Mouse (Mus musculus): Measurements from ENCODE around the gene Polr1d. TPM values are rescaled to one million over a fixed set of nuclear protein-coding genes. Genes with fewer than 3 reads are reported as not detected.

Gene Polr1d
- polyA plus RNA-seq, 1 experiment from 2014 or later: 161 TPM

DNA sequence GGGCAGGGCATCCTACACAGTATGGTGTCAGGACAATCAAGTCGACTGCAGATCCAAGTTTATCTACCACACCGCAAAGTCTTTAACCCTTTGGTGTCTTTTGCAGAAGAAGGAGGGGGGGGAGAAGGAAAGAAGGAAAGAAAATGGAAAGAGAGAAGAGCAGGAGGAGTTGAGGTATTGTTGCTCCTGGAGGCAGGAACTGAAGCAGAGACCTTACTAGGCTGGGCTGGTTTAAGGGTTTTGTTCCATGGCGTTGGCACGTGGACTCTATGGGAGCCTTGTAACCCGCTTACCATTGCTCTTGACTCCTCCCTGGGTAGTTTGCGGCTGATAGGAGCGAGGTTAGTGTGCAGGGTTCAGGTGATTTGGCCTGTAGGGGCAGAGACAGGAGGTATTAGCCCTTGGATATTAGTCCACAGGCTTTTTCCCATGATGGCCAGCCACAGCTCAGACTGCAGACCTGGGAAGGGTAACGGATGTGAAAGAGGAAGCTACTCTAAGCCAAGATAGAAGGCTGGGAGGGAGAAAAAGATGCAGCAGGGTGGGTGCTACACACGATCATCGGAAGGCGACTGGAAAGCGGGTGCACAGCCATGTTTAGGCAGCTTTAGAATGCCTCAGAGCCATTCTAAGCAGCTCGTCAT, 48.8 kb downstream of the Polr1d start:
- no peak overlapping the region for H3K9ac ChIP-seq (ENCODE audit: low read depth, low read length)
- H3K4me1 ChIP-seq (replicated peaks; ENCODE audit: insufficient read depth, low read length): no peaks in the 10 kb centered on the region
- H3K4me2 ChIP-seq (ENCODE audit: low read length): no peak overlapping the region
- no peak for DNase-seq (ENCODE audit: low spot score)
- TF ChIP-seq CTCF (IDR thresholded peaks at IDR 0.05; ENCODE audit: low read depth): no peak
- 89% methylated on average over 13 of the region's 13 CpGs for WGBS
- ATAC-seq (replicated peaks; ENCODE audit: low FRiP score, low read depth): no peak
- no peaks in the 10 kb centered on the region for H3K9me3 ChIP-seq (replicated peaks; ENCODE audit: low read length)
- H3K4me3 ChIP-seq (replicated peaks; ENCODE audit: low read depth, low read length): no peak overlapping the region
- no peak overlapping the region for H3K27ac ChIP-seq
- no peaks in the 10 kb centered on the region for H3K36me3 ChIP-seq (ENCODE audit: insufficient read depth, low read length)
- no peaks in the 10 kb centered on the region; the same call in 1 of the 2 replicates for H3K27me3 ChIP-seq (ENCODE audit: insufficient read depth, low read length)

DNA sequence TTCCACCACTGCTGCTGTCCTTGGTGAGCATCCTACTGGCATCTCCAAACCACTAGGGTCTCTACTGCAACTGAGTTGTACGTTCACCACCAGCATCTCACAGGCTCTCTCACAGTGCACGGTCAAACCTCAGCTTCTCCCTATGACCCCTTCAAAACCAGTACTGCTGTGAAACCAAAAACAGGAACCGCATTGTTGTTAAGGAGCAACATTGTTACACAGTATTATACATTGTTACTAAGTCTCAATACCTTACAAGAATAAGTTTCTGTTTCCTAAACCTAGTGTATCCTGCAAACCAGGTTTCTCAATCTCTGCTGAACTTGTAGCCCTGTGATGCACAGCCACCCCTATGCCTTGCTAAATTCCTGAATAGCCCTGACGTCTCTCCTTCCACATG, 51.0 kb downstream of the Polr1d start:
- H3K9ac ChIP-seq (ENCODE audit: low read depth, low read length): no peak overlapping the region
- no peak overlapping the region for H3K27ac ChIP-seq
- no peaks in the 10 kb centered on the region for H3K9me3 ChIP-seq (replicated peaks; ENCODE audit: low read length)
- H3K4me2 ChIP-seq (ENCODE audit: low read length): no peak overlapping the region
- DNase-seq (ENCODE audit: low spot score) (no peak), ATAC-seq (replicated peaks; ENCODE audit: low FRiP score, low read depth) (no peak)
- TF ChIP-seq CTCF (IDR thresholded peaks at IDR 0.05; ENCODE audit: low read depth): no peak
- WGBS: 78% methylated on average over 4 of the region's 4 CpGs
- H3K36me3 ChIP-seq (ENCODE audit: insufficient read depth, low read length): no peaks in the 10 kb centered on the region
- no peaks in the 10 kb centered on the region; the same call in 1 of the 2 replicates for H3K27me3 ChIP-seq (ENCODE audit: insufficient read depth, low read length)
- H3K4me3 ChIP-seq (replicated peaks; ENCODE audit: low read depth, low read length): no peak overlapping the region
- no peaks in the 10 kb centered on the region for H3K4me1 ChIP-seq (replicated peaks; ENCODE audit: insufficient read depth, low read length)

DNA sequence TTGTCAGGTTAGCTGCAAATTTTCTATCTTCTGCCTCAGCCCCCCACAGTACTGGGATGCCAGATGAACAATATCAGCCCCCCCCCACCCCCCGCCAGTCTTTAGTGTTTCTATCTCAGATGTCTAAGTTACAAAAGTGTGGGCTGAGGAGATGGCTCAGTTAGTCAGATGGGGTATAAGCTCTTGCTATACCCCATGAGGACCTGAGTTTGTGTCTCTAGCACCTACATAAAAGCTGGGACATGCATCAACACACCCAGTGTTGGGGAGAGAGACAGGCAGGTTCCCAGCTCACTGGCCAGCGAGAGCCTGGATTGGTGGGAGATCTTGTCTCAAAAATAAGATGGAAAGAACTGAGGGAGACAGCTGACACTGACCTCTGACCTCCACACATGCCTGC, 52.6 kb downstream of the Polr1d start:
- Histone ChIP-seq H3K27ac (no peak overlapping the region), H3K4me2 (ENCODE audit: low read length) (no peak overlapping the region), H3K27me3 (ENCODE audit: insufficient read depth, low read length) (no peaks in the 10 kb centered on the region), H3K9me3 (replicated peaks; ENCODE audit: low read length) (no peaks in the 10 kb centered on the region), H3K4me3 (replicated peaks; ENCODE audit: low read depth, low read length) (no peak overlapping the region), H3K36me3 (ENCODE audit: insufficient read depth, low read length) (no peaks in the 10 kb centered on the region), H3K4me1 (replicated peaks; ENCODE audit: insufficient read depth, low read length) (peaks cover 7% of the 10 kb centered on the region; the same call in 1 of the 2 replicates), H3K9ac (ENCODE audit: low read depth, low read length) (no peak overlapping the region)
- ATAC-seq (replicated peaks; ENCODE audit: low FRiP score, low read depth) (no peak), DNase-seq (ENCODE audit: low spot score) (no peak)
- no peak for TF ChIP-seq CTCF (IDR thresholded peaks at IDR 0.05; ENCODE audit: low read depth)
- 69% methylated on average over 2 of the region's 2 CpGs for WGBS

DNA sequence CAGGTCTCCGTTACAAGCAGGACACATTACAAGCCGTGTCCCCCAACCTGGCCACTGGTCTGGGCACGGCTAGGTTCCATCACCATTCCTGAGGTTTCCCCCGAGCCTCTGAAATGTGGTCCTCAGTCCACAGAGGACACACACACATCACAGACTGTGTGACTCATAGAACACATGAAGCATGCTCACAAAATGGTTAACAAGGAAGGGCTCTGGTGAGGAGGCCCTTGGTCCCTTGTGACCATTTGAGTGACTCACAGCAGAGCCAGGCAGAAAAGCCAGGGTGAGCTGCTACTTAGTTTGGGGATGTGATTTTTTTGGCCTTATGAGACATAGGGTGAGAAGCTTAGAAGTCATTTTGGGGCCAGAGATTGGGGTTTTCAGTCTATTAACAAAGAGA, 55.1 kb downstream of the Polr1d start:
- Histone ChIP-seq H3K9ac (ENCODE audit: low read depth, low read length) (no peak overlapping the region), H3K9me3 (replicated peaks; ENCODE audit: low read length) (no peaks in the 10 kb centered on the region), H3K4me3 (replicated peaks; ENCODE audit: low read depth, low read length) (no peak overlapping the region), H3K4me2 (ENCODE audit: low read length) (no peak overlapping the region), H3K4me1 (replicated peaks; ENCODE audit: insufficient read depth, low read length) (peaks cover 7% of the 10 kb centered on the region; the same call in 1 of the 2 replicates), H3K27me3 (ENCODE audit: insufficient read depth, low read length) (no peaks in the 10 kb centered on the region), H3K27ac (no peak overlapping the region), H3K36me3 (ENCODE audit: insufficient read depth, low read length) (no peaks in the 10 kb centered on the region)
- DNase-seq (ENCODE audit: low spot score) (no peak), ATAC-seq (replicated peaks; ENCODE audit: low FRiP score, low read depth) (no peak)
- no peak for TF ChIP-seq CTCF (IDR thresholded peaks at IDR 0.05; ENCODE audit: low read depth)
- WGBS: 76% methylated on average over 4 of the region's 4 CpGs

DNA sequence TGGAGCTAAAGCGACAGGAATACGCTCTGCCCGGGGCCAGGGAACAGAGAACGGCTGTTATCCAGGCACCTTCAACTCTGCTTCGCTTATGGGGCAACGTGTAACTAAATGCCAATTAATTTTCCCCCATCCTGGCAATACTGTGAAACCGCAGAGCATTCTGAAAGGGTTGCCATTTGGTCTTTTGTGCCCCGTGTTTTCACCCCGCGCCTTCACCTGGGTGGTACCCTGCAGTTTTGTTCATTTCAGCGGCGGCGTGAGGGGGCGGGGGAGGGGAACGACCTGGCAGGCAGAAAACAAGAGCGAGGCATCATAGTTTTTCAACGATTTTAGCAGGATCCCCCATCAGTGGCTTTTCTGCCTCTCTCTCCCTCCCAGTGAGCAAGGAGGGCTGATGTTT, 56.8 kb downstream of the Polr1d start:
- no peaks in the 10 kb centered on the region for H3K27me3 ChIP-seq (ENCODE audit: insufficient read depth, low read length)
- ATAC-seq (replicated peaks; ENCODE audit: low FRiP score, low read depth) (no peak), DNase-seq (ENCODE audit: low spot score) (no peak)
- H3K4me1 ChIP-seq (replicated peaks; ENCODE audit: insufficient read depth, low read length): peaks cover 7% of the 10 kb centered on the region; the same call in 1 of the 2 replicates
- 8% methylated on average over 17 of the region's 17 CpGs for WGBS
- H3K9me3 ChIP-seq (replicated peaks; ENCODE audit: low read length): no peaks in the 10 kb centered on the region
- H3K9ac ChIP-seq (ENCODE audit: low read depth, low read length): no peak overlapping the region
- H3K4me2 ChIP-seq (ENCODE audit: low read length): peak overlapping the region; percentile 44
- H3K27ac ChIP-seq: no peak overlapping the region
- H3K4me3 ChIP-seq (replicated peaks; ENCODE audit: low read depth, low read length): no peak overlapping the region
- TF ChIP-seq CTCF (IDR thresholded peaks at IDR 0.05; ENCODE audit: low read depth): no peak
- H3K36me3 ChIP-seq (ENCODE audit: insufficient read depth, low read length): no peaks in the 10 kb centered on the region

DNA sequence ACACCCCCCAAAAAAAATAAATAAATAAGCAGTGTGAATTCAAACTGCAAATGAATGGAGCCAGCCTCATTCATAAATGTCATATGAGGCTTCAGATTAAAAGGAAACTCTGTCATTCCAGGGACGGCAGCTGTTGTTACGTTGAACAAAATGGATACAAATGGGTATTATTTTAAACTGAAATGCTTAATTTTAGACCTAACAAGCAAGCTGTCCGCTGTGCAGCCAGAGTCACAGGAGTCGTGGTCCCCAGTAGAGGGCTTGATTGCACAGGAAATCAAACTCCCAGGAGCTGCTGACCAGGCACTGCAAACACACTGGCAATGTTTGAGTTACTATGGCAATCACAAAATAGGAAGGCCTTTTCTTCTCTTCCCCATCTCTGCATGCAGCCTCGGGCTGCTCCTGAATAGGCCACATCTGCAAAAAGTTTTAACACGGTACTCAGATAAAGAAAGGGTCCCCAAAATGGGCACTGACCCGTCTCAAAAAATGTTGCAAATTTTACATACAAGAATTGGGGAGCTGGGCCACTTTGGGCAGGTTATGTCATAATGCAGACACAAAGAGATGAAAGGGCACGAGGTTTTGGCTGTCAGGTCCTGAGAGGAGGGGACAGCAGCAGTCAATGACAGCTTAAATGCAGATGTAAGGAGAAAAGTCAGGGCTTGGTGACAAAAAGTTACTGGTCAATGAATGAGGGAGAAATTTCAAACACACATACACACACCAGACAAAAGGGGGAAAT, 57.7 kb downstream of the Polr1d start:
- Histone ChIP-seq H3K4me1 (replicated peaks; ENCODE audit: insufficient read depth, low read length) (peaks cover 7% of the 10 kb centered on the region; the same call in 1 of the 2 replicates), H3K36me3 (ENCODE audit: insufficient read depth, low read length) (no peaks in the 10 kb centered on the region), H3K27me3 (ENCODE audit: insufficient read depth, low read length) (no peaks in the 10 kb centered on the region), H3K4me2 (ENCODE audit: low read length) (no peak overlapping the region), H3K27ac (no peak overlapping the region), H3K9ac (ENCODE audit: low read depth, low read length) (no peak overlapping the region), H3K4me3 (replicated peaks; ENCODE audit: low read depth, low read length) (no peak overlapping the region), H3K9me3 (replicated peaks; ENCODE audit: low read length) (no peaks in the 10 kb centered on the region)
- 53% methylated on average over 8 of the region's 8 CpGs for WGBS
- DNase-seq (ENCODE audit: low spot score) (no peak), ATAC-seq (replicated peaks; ENCODE audit: low FRiP score, low read depth) (no peak)
- TF ChIP-seq CTCF (IDR thresholded peaks at IDR 0.05; ENCODE audit: low read depth): peak; percentile 4; the same call in 1 of the 2 replicates
